9 mouse cellular contexts compared by ENCODE assay signal in genomic region chr14:55024236-55024635, GRCm38 (mm10). TPM values are rescaled to one million over a fixed set of nuclear protein-coding genes. Genes with fewer than 3 reads are reported as not detected.
DNase-seq lines count a peak whose midpoint lies in the region; TF ChIP-seq lines count a peak whose summit lies in the region.
"Had no signal": no experiment of that assay in that cellular context is flagged by ENCODE, and none has a peak within 500 bp of the region (broad histone marks: within the 10 kb centered on the region; RNA-seq: fewer than 3 reads in every experiment).

No protein-coding gene starts in this region.

- peak in 1 of 2 experiments; percentile 53 for DNase-seq in heart, adult 2 months
- no peak for DNase-seq in heart, adult 11 months
- DNase-seq in A20 (ENCODE audit: low read depth, low spot score): peak; percentile 69
- DNase-seq in adrenal gland, postnatal 14 days: peak; percentile 79
- peak; percentile 68 for DNase-seq in embryonic facial prominence, embryonic 10.5 days (ENCODE audit: low spot score)
- peak; percentile 64 for DNase-seq in kidney, postnatal 14 days
- DNase-seq in lung, postnatal 14 days: peak; percentile 64
- peak; percentile 27 to 28 for DNase-seq in spleen, postnatal 36 days (ENCODE audit: low spot score in 2 of 2)

- H3K9ac ChIP-seq in heart, adult 2 months (ENCODE audit: low read depth, low read length): no peak overlapping the region
- H3K9ac ChIP-seq: limb, embryonic 13.5 days had no signal

- intact Hi-C loops in heart, adult 2 months (cut with DNase I): loop anchor here (2.0 kb wide), 2 partner anchors 55 to 75 kb away; no protein-coding TSS in a partner anchor

- no peak overlapping the region for H3K27ac ChIP-seq in heart, adult 2 months
- H3K27ac ChIP-seq in embryonic facial prominence, embryonic 10.5 days (replicated peaks): no peak overlapping the region
- H3K27ac ChIP-seq: limb, embryonic 13.5 days had no signal

- TF ChIP-seq POLR2A in heart, adult 2 months (IDR thresholded peaks at IDR 0.05; ENCODE audit: insufficient read depth, low read depth, low read length): no peak

- no peaks in the 10 kb centered on the region for H3K36me3 ChIP-seq in heart, adult 2 months (ENCODE audit: control insufficient read depth, insufficient read depth, low read length)
- H3K36me3 ChIP-seq in embryonic facial prominence, embryonic 10.5 days (replicated peaks): peaks cover 63% of the 10 kb centered on the region

- H3K4me1 ChIP-seq in heart, adult 2 months (ENCODE audit: control insufficient read depth, insufficient read depth, low read length): no peaks in the 10 kb centered on the region
- H3K4me1 ChIP-seq in embryonic facial prominence, embryonic 10.5 days: peaks cover 22% of the 10 kb centered on the region

- H3K27me3 ChIP-seq in heart, adult 2 months (ENCODE audit: control insufficient read depth, insufficient read depth, low read length): no peaks in the 10 kb centered on the region
- H3K27me3 ChIP-seq in embryonic facial prominence, embryonic 10.5 days (replicated peaks; ENCODE audit: low read depth, poor library complexity, severe bottlenecking): no peaks in the 10 kb centered on the region
- H3K27me3 ChIP-seq: limb, embryonic 13.5 days had no signal

- TF ChIP-seq EP300 in heart, adult 2 months (IDR thresholded peaks at IDR 0.05; ENCODE audit: insufficient read depth, low read depth, low read length): peak; percentile 54; the same call in 1 of the 2 replicates

- peak; percentile 78 for TF ChIP-seq CTCF in heart, adult 2 months (IDR thresholded peaks at IDR 0.05)

- no peak overlapping the region for H3K4me3 ChIP-seq in heart, adult 2 months
- H3K4me3 ChIP-seq in embryonic facial prominence, embryonic 10.5 days: no peak overlapping the region
- H3K4me3 ChIP-seq: limb, embryonic 13.5 days had no signal

- WGBS in heart, adult 2 months: 61% methylated on average over 7 of the region's 7 CpGs
- 65% methylated on average over 7 of the region's 7 CpGs for WGBS in embryonic facial prominence, embryonic 10.5 days

- no peaks in the 10 kb centered on the region for H3K79me2 ChIP-seq in heart, adult 2 months (replicated peaks; ENCODE audit: control insufficient read depth, insufficient read depth, low read length)

- no peaks in the 10 kb centered on the region for H3K9me3 ChIP-seq in embryonic facial prominence, embryonic 10.5 days
- H3K9me3 ChIP-seq: limb, embryonic 13.5 days had no signal

RNA-seq across cellular contexts. Expression of gene Ngdn, which starts 9.0 kb away (rescaled TPM):
- total RNA-seq in heart, adult 2 months (2021): 10 to 100 TPM; 25.9 to 28.9 TPM
- polyA plus RNA-seq in heart, adult 2 months (2012; rRNA removed): 10.1 and 19.6 TPM in 2 replicates
- 34.5 and 39.2 TPM in 2 replicates for total RNA-seq in adrenal gland, postnatal 14 days (2021)
- 91.1 and 94.2 TPM in 2 replicates for polyA plus RNA-seq in embryonic facial prominence, embryonic 10.5 days (2016; fragmentation: Nextera tagmentation; extraction: Ambion mirVana)

RNA-seq across cellular contexts. Expression of gene Myh7, which starts 29.8 kb away (rescaled TPM):
- total RNA-seq in heart, adult 2 months (2021): 1,000 to 10,000 TPM; 1,935 to 2,240 TPM
- polyA plus RNA-seq in heart, adult 2 months (2012; rRNA removed): 19.8 and 29.5 TPM in 2 replicates
- 0.11 TPM in 1 of 2 replicates, not detected in the other for total RNA-seq in adrenal gland, postnatal 14 days (2021)
- 1.9 and 8.4 TPM in 2 replicates for polyA plus RNA-seq in embryonic facial prominence, embryonic 10.5 days (2016; fragmentation: Nextera tagmentation; extraction: Ambion mirVana)

RNA-seq across cellular contexts. Expression of gene Gm17428, which starts 47.5 kb away (rescaled TPM):
- total RNA-seq in heart, adult 2 months (2021): not detected
- not detected in 2 replicates for polyA plus RNA-seq in heart, adult 2 months (2012; rRNA removed)
- not detected in 2 replicates for total RNA-seq in adrenal gland, postnatal 14 days (2021)
- polyA plus RNA-seq in embryonic facial prominence, embryonic 10.5 days (2016; fragmentation: Nextera tagmentation; extraction: Ambion mirVana): not detected in 2 replicates
- polyA plus RNA-seq: limb, embryonic 13.5 days had no signal

RNA-seq across cellular contexts. Expression of gene Myh6, which starts 57.5 kb away (rescaled TPM):
- total RNA-seq in heart, adult 2 months (2021): over 10,000 TPM; 19,033 to 21,149 TPM
- 6,249 and 7,266 TPM in 2 replicates for polyA plus RNA-seq in heart, adult 2 months (2012; rRNA removed)
- 0.22 TPM in 1 of 2 replicates, not detected in the other for total RNA-seq in adrenal gland, postnatal 14 days (2021)
- 0.26 and 2.0 TPM in 2 replicates for polyA plus RNA-seq in embryonic facial prominence, embryonic 10.5 days (2016; fragmentation: Nextera tagmentation; extraction: Ambion mirVana)

Comparison
In these comparisons a context has a peak if more than half of its experiments do, and no peak if none do; other contexts are left out.
1. RNA of gene Myh7, which starts 29.8 kb away (total RNA-seq): 1,935 to 2,240 TPM in heart, adult 2 months; 0.11 TPM in adrenal gland, postnatal 14 days; every median in the first group is over 1,000 times any median in the second.